Mouse (Mus musculus) retina, adult 2 months (tissue): ENCODE measurements around the gene Phactr2.

Source experiments
- DNase-seq: peaks from one replicate; pipeline ENCODE4 v3.0.0-alpha.2; 2012; ENCODE audit warnings: low read depth, low spot score

Phactr2 gene

DNA sequence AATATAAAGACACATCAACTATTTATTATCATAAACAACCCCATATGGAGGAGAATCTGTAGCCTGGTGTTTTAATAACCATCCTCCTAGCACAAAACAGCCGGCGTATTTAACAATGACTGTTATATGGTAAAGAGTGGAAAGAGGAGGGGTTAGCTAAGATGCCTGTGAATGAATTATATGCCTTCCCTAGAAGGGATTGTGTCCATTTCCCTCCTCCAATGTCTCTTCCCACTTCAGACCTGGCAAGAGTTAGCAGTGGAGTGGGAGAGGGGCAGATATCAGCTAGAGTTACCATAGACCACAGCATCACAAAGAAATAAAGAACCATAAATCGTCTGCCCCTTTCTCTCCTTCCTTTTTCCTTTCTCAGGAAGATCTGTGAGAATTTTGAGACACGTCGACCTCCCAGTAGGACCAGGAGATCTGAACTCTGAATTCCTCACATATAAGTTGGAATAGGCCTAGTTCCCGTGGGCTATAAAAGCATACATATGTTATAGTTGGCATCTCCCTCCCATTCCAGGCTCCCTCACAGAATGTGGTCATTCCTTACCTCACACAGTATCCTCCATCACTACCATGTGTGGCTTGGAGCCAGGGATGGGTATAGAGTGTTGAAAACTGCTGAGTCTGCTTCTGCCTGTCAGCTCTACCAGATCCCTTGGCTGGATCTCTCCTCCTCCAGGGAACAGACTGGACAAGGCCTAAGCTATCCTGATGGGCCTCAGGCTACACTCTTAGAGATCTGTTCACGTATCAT lies 25.7 kb downstream of the Phactr2 start:
- no peak for DNase-seq

DNA sequence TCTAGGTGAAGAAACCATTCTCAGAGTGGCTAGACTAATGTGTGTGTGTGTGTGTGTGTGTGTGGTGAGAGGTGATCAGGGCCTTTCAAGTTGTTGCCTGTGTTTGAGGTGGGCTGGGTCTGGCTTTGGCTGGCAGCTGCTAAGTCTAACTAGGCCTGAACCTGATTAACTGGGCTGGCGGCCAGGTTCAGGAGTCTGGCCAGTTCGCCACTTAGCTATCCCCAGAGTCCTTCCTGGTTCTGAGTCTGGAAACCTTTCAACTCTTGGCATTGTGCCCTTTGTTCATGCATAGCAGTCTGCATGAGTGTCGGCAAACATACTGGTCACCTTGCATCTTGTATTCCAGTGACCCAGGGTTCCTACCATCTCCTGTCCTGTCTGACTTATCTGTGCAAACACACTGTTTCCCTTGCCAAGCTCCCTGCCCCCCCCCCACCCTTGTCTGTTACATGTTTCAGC lies 27.4 kb downstream of the Phactr2 start:
- DNase-seq = no peak

DNA sequence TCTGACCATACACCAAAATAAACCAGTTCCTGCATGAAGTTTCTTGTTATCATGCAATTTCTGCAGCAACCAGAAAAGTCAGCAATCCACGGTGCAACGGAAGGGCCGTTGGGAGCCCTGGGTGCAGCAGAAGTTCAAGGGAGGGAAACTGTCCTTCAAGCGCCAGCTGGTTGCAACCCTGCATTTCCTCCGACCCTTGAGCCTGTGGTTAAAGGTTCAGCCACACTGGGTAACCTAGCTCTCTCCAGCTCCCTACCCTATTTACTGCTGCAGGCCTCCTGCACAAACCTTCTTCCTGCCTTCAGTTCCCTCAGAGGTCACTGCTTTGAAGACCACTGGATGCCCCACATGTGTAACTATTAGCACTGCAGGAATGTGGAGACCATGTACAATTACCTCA lies 30.0 kb downstream of the Phactr2 start:
- no peak for DNase-seq

DNA sequence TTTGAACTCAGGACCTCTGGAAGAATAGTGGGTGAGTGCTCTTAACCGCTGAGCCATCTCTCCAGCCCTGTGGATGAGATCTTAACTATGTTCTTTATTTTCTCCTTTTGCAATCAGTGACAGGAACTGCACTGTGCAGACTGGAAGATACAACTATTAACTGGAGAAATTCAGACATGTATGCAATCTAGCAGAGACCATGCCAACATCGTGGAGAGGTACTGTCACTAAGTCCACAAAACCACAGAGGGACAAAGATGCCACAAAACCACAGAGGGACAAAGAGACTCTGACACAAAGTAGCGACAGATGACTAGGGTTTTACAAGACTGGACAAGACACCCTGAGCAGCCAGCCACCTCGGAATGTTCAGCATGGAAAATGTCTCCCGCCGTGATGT lies 30.6 kb downstream of the Phactr2 start:
- no peak for DNase-seq

DNA sequence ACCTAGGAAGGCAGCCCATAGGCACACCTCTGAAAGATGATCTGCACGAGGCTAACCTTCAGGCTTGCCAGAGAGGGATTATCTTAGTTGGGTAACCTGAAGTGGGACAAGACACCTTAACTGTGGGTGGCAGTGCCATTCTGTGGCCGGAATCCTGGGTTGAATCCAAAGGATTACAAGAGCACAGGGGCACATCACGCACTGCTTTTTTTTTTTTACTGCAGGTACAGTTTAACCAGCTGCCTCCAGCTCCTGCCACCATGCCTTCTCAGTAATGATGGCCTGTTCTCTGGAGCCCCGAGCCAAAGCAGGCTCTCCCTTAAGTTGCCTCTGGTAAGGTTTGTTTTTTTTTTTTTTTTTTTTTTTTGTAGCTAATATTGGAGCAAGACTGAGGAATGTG lies 33.9 kb downstream of the Phactr2 start:
- no peak for DNase-seq

DNA sequence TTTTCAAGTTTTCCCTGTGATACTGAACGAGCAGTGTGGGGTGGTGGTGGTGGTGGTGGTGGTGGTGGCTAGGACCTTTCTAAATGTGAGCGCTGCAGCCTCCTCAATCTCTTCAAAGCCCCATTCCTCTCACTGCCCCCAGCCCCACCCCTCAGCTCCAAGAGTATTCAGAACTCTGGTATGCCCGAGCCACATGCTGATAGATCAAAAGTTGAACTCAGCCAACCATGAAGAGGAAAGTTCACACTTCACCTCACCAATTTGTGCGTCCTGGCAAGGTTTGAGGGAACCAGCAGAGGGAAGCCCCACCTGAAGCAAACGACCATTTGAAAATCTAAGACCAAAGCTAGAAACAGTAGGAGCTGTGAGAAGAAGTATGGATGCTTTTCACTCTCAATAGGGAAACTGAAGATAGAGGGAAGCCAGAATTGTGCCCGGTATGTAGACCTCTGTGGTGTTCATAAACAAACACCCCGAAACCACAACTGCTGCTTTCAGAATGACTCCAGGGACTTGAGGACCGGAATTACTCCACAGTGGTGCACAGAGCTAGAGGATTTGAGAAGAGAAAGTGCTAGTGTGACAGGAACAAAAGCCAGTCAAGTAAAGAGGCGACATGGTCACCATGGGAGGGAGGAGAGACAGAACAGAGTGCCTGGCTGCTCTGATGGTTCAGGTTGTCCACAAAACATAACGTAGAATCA lies 35.9 kb downstream of the Phactr2 start:
- no peak for DNase-seq

DNA sequence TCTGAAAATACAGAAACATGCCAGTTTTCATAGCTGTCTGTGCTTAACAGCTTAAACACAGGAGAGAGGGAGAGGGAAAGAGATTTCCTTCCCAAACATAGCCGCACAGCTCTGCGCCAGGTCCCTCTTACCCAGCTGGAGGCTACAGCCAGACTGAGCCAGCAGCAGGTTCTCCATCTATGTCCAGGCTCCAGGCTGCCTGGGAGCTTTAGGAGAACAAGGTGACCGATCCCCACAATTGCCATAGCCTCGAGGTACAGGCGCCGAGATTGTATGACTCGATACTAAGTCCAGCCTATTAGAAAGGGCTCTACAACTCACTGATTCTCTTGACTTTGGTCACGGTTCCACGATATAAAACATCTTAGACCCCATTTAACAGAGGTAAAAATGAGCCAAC lies 37.2 kb downstream of the Phactr2 start:
- no peak for DNase-seq

DNA sequence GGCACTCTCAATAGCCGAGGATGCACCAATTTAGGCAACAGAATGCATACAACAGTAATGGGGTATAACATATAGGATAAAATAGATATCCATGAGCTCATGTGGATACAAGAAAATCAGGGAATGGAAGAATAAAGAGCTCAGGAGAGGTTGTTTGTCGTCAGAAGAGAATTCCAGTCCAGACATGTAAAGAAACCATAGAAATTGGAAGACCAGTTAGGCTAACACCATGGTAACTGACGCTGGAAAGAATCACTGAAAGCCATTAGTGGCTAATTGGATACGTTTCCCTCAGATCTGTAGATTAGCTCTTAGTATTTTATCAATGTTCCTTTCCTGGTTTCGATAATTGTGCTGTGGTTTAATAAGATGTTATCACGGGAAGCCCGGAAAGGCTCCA lies 41.2 kb downstream of the Phactr2 start:
- no peak for DNase-seq

DNA sequence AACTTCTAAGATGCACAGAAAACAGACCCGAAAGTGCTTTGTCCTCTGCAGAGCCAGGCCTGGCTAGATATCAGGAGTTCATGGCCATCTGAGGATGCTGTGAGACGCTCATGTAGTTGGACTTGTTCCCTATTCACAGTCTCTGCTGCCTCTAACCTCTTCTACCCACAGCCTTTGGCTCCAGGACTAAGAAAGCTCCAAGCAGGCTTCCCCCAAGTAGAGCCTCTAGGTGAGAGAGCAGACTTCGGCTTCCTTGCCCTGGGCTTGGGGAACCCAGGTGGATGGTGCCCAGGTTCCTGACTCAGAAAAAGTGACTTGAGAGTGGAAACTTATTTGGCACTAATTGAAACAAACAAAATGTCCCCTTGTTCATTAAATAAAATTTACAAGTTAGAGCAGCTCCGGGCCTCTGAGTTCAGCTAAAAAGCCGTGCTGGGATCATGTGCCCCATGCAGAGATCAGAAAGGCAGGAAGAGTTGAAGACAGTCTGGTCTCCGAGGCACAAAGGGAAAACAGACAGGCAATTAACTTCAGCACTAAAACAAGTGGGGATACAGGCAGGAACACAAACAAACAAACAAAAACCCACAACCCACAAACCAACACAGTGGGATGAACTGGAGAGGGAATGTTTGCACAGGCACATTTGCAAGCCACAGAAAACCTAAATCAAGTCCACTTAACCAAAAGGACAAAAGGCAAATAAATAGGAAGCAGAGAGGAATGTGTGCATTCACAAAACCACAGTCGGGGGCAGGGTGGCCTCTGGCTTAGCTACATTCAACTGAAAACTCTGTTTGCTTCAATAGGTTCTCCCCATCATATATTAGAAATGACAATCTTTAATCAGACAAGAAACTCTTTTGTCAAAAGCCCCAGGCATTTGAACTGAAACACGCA lies 42.3 kb downstream of the Phactr2 start:
- DNase-seq = no peak

DNA sequence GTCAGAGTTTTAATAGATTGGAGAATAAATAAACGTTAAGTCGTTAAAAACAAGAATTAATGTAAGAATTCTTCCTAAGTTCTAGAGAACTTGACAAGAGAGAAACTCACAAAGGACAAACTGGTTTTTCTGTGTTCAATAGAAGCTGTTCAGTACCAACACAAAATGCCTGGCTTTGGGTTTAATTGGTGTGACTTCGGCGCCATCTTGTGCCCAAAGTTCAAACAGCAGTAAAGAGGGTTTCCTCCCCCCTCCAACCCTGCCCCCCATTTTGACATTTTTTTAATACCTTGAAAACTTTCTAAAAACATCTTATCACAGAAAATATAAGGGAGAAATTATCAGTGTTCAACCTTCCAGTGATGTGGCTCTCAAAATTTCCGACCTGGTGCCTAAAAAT lies 44.4 kb downstream of the Phactr2 start:
- peak; percentile 44 for DNase-seq

DNA sequence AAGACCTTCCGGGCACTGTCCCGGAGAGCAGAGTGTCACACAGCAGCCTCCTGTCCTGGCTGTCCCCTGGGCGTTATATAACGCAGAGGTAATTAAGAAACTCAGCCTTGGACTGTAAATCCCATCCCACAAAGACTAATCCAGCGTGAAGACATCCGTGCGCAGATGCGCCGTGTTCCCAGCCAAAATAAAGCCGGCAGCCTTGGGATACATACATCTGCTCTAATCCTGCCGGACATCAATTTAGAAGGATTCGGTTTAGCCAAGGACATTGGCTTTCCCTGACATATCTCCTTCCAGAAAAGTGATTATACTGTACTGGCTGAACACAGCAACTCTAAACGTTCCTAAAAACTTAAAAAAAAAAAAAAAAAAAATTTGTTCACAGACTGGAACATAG lies 45.0 kb downstream of the Phactr2 start:
- peak; percentile 8 for DNase-seq

DNA sequence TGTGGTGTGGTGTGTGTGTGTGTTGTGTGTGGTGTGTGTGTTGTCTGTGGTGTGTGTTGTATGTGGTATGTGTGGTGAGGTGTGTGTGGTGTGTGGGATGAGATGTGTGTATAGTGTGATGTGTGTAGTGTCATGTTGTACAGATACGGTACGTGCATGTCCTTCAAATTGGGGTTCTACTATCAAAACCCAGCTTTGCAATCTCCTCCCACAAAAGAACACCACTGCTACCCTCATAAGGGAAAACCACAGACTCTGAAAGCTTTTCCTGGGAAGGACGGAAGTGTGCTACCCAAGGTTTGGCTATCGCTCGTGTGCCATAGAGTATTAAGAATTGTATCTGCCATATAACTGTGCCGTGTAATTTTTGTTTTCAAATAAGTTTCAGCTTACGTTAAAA lies 45.7 kb downstream of the Phactr2 start:
- DNase-seq = no peak

DNA sequence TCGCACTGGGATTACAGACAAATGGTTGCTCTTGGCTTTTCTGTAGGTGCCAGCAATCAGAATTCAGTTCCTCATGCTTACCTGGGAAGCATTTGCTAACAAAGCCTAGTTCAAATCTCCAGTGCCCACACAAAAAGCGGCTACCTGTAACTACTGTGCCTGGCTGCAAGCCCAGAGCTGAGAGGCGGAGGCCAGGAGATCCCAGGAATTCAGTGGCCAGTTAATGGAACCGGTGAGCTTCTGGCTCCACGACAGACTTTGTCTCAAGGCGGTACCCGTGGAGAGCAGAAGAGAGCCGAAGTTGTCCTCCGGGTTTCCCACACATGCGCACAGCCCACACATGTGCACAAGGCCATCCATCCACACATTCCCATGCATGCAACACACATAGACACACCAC lies 46.6 kb downstream of the Phactr2 start:
- DNase-seq = no peak

DNA sequence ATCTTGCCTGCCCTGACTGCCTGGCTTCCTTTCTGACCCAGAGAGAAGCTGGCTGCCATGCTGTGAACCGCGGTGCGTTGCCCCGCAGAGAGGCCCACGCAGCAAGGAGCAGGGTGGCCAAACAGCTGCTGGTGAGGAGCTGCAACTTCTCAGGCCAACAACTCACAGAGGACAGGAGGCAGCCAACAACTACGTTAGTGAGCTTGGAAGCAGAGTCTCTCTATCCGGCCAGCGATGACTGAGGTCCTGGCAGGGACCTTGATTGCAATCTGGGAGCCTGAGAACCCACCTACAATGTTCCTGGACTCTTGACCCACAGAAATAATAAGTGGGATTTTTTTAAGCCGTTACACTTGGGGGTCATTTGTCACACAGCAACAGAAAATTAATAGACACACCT lies 49.0 kb downstream of the Phactr2 start:
- no peak for DNase-seq

DNA sequence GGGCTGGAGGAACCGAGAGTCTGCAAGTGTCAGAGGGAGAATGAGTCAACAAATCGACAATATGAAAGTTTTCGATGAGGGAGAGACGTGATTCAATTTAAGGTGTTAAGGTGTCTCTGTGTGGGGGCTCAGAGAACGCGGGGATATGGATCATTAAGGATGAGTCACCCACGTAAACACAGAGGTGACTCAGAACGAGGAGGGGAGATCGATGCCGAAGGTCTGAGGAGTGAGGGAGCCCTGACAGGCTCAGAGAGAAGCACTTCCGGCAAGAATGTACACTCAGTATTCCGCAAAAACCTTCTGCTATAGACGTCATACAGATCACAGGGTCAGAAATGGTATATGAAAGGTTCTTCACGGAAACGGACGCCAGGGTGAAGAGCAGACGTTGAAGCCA lies 49.7 kb downstream of the Phactr2 start:
- DNase-seq = no peak

DNA sequence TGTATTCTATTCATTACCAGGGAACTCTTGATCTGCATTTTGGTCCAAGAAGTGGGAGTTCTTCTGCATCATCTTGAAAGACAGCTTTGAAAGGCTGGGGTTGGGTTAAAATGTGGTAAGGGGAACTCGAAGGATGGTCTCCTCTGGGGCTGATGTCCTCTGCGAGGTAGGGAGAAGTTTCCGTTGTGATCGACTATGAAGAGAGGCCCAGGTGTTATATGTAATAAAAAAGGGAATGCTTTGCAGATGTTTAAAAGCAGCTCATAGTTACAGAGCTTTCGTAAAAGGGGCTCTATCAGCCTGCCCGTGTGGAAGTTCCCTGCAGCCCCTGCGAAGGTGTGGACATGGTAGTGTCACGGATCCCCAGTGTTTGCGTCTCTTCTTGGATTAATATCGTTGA lies 50.2 kb downstream of the Phactr2 start:
- no peak for DNase-seq

DNA sequence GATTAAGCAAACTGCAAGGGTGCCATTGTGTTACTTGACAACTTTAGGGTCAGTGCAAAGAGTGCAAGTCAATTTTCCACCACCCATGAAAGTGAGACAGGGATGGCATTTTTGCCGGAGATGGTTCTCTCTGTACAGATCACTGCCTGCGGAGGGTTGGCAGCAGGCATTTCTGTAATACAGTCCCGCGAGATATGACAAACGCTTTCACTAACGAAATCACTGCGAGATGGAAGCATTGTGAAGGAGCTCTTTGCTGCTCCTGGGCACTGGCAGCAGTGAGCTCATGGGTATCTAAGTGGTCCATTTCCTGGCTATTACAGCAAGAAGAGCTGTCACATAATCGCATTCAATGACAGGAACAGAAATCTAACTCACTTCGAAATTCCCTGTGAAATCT lies 52.1 kb downstream of the Phactr2 start:
- no peak for DNase-seq

DNA sequence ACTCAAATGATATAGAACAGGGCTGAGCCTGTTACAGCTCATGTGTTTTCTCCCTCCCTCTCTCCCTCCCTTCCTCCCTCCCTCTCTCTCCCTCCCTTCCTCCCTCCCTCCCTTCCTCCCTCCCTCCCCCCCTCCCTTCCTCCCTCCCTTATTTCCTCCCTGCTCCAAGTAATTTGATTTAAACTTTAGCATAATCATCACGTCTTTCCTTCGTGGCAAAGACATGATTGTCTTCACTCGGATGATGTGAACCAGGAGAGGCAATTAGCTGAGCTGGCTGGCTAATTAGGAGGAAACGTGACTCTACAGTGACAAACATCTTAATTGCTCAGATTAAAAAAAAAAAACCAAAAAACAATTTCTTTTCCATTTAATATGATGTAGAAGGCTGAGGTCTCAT lies 55.0 kb downstream of the Phactr2 start:
- DNase-seq = no peak

DNA sequence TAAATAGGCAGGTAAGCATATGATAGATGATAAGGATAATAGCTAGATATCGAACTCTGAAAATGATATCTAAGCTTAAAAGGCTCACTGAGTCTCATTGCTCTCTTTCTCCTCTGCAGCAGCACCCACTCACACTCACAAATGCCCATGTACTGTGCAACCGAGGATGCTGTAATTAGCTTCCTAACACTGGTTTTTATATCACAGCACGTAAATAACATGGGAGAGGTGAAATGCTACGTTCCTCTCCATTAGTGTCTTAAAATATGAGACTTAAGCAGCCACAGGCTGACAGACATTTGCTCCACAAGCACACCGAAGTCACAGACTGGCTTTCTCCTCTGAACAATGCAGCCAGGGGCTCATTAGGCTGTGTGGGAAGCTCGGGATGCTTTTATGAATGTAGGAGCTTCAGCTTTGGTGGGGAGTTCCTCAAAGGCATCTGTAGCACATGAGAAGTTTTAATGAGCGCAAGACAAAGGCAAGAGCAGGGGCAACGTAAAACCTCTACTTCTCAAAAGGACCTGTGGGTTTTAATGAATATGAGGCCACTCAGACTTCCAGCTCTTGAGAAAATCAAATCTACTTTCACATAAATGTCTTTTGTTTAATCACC lies 58.6 kb downstream of the Phactr2 start:
- DNase-seq = no peak

DNA sequence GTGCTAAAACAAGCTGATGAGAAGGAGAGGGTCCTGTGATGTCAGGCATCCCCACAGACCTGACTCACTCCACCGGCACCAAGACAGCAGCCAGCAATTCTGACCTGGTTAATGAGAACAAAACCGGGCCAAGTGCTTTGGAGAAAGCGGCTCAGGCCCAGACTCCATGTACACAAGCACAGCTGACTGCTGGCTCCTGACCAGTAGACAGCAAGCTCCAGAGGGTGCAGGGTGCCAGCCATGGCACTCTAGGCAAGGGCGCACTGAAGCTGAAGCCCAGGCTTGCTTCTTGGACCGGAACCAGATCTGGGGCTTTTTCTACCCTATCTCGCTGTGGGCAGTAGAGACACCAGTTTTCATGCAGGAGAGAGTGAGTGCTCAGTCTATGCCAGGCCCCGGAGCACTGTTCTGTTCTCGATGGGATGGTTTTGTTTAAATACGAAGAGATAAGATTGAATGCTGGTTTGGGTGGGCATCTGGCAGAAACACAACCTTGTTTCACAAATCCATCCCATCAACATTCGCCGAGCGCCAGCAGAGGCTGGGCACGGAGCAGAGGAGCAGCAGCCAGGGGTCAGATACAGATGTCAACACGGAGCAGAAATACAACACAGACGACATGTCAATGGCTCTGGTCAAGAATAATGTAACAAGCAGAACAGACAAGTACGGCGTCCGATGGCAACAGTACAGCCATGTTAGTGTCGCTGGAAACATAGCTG lies 61.8 kb downstream of the Phactr2 start:
- DNase-seq = no peak

DNA sequence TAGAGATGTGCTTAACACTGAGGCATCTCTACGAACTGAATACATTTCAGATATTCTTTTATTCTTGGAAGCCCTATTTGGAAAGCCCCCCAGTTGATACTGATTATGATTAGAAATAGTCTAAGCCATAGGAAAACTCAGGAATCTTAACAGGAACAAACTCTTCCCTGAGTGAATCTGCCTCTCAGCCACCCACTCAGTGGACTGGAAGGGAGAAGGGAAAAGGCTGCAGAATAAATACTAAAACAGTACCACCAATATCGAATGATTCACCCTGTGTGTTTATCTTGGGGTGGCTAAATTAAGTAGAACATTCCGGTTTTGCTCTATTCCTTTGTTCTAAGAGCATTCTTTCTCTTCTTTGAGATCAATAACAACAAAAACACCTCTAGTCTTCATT lies 63.2 kb downstream of the Phactr2 start:
- no peak for DNase-seq
